Mouse (Mus musculus) thymus, postnatal 14 days (tissue): ENCODE measurements around the gene Efcab12.
"Not testable (repeated sequence)": the region's sequence is repeated elsewhere in the genome, so short reads cannot be mapped to it uniquely, and the experiment has no call there.

Experiments
- DNase-seq: peaks from one replicate; pipeline ENCODE4 v3.0.0; 2021

Gene Efcab12

GRCm38 (mm10) chr6:115838161-115838597 is at the start of gene Efcab12:
Gene Efcab12 (minus strand): TSS chr6:115838412.
- peak; percentile 79 for DNase-seq

DNA sequence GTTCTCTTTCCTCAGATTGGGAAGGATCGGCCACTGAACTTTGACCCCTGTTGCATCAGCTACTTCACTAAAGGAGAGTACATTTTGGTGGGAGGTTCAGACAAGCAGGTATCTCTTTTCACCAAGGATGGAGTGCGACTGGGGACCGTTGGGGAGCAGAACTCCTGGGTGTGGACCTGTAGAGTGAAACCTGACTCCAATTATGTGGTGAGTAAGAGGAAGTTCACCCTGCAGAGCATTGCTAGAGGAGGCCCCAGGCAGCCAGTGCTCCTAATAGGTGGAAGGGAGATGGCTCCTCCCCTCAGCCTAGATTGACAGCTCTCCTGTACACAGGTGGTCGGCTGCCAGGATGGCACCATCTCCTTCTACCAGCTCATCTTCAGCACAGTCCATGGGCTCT is 48.7 kb upstream of the Efcab12 start:
- peak; percentile 66 for DNase-seq

DNA sequence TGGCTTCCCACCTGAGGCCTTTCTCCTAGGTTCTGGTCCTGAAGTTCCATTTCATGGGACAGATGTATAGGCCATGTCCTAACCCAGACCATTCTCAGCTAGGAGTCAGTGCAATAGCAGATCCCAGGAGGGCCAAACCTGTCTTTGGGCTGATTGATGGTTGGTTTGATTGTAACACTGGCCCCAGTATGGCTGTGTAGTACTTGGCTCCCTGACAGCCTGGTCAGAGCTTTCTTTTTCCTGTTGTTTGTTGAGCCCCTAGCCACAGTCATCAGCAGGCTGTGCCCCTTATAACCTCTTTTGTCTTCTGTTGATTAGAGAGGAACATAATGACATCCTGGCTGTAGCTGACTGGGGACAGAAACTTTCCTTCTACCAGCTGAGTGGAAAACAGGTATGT is 45.8 kb upstream of the Efcab12 start:
- no peak for DNase-seq

DNA sequence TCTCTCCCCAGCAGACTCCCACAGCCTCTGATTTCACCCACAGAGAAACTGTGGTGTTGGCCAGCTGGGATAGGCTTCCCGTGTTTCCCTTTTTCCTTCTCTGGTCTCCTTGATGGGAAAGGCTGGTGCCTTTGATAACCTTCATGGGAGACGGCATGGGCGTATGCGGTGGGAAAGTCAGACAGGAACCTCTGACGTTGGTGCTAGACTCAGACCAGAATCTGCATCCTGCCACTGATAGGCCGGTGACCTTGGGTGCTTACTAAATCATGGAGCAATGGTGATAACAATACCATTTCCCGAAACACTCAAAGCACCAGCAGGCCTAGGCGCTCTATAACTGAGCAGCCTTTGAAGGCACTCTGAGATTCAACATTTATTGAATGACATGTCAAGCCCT is 42.5 kb upstream of the Efcab12 start:
- no peak for DNase-seq

DNA sequence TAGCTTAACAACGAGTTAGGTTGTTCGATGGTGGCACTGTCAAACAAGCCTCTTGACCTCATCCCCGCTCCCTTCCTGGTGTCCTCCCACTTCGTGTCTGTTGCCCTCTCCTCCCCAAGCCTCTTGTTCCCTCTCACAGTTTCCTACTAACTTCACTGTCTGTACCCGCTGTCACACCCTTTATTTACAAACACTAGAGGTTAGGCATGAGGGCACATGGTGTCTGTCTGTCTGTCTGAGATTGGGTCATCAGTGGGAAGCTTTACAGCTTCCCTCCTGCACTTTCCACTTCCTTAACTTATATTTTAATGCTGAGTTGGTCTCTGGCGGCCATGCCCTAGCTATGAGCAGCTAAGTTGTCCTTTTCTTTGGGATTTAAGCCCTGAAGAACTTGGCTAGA is 41.5 kb upstream of the Efcab12 start:
- no peak for DNase-seq

GRCm38 (mm10) chr6:115878694-115879093 is 40.5 kb upstream of the Efcab12 start:
- no peak for DNase-seq

GRCm38 (mm10) chr6:115877239-115877638 is 39.0 kb upstream of the Efcab12 start:
- no peak for DNase-seq

- not testable (repeated sequence) for DNase-seq
These were observed 33.1 kb upstream of the Efcab12 start for GRCm38 (mm10) chr6:115871318-115871717.

DNA sequence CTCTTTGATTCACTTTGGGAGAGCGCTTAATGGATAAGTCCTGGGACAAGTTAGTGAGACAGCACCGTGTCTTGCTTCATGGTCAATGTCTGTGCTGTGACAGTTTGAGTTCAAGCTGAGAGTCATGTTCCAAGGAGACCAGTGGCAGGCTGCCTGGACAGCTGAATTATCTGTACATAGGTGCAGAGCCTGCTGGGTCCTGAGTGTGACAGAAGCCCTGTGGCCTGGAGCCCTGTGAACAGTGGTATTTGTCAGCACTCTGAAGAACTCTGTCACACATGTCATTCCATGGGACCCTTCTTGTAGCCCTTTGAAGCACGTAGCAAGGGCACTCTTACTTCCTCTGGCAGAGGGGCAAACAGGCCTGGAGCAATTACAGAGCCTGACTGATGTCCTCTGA is 28.9 kb upstream of the Efcab12 start:
- not testable (repeated sequence) for DNase-seq

- DNase-seq, result no peak
These were observed 27.0 kb upstream of the Efcab12 start for GRCm38 (mm10) chr6:115865246-115865645.

DNA sequence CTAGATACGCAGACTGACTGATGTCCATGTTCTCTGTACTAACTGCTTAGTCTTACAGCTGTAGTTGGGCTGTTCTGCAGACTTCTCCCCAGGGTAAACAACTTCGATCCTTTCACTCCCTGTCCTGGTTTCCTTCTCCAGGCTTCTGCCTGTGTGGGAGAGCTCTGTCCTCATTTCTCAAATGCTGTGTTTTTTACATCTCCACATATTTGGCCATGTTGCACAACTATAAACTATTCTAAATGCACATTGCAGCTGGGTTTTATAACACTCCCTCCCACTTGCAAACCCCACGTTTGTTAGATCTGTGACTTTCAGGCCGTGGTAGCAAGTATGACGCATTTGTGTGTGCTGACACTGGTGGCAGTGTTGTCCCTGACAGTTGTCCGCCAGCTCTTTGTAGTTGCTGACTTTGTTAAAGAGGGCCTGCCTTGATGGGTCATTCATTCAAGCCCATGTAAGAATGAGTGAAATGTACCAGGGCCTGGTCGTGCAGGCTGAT is 25.2 kb upstream of the Efcab12 start:
- no peak for DNase-seq

- DNase-seq, result no peak
These were observed 21.9 kb upstream of the Efcab12 start for GRCm38 (mm10) chr6:115860027-115860556.

GRCm38 (mm10) chr6:115859258-115859657 is 21.0 kb upstream of the Efcab12 start:
- peak; percentile 29 for DNase-seq

DNA sequence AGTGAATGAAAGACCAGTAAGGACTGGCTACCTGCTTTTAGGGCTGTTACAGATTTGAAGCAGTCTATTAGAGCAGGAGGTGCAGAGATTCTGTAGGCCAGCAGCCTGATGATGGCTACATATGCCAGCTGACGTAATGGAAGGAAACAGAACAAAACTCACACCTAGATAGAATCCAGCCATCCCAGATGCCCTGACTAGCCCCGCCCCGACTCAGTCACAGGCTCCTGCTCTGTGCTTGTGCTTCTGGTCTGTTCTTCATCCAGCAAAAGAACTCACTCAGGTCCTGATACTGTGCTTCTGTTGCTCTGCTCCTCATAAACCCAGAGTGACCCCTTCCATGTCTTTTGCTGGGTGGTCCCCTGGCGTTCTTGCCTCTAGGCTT is 18.1 kb upstream of the Efcab12 start:
- DNase-seq, result no peak

DNA sequence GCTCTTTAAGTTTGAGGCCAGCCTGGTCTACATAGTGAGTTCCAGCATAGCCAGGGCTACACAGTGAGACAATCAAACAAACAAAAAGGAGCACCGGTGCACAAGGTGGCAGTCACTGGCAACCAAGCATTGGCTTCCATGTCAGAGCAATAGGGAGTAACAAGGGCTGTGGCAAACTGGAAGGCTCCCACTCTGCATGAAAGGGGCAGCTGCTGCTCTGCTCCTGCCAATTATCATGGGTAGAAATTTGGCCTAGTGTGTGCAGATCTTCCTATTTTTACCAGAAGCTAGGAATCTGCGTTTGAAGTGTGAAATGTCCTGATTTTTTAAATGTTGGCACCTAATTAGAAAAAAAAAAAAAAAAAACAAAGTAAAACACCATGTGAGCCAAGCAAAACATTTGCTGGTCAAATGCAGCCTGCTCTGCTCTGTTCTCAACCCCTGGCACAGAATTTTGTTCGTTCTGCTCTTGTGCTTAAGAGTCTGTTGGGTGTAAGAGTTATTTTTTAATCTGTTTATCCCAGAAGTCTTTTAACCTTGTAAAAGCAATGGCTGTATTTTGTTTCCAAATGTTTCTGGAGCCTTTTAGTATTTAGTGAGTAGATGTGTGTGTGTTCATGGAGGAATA is 17.6 kb upstream of the Efcab12 start:
- no peak for DNase-seq

DNA sequence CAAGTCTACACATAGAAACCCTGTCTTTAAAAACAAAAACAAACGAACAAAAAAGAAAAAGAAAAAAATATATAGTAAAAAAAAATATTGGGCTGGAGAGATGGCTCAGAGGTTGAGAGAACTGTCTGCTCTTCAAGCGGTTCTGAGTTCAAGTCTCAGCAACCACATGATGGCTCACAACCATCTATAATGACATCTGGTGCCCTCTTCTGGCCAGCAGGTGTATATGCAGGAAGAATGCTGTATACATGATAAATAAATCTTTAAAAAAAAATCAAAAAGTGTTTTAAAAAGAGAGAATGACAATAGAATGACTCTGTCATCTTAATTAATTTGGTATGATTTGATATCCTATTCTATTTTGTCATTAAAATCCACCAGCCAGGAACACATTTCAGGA is 16.2 kb upstream of the Efcab12 start:
- peak; percentile 49 for DNase-seq

GRCm38 (mm10) chr6:115853985-115854384 is 15.8 kb upstream of the Efcab12 start:
- no peak for DNase-seq

DNA sequence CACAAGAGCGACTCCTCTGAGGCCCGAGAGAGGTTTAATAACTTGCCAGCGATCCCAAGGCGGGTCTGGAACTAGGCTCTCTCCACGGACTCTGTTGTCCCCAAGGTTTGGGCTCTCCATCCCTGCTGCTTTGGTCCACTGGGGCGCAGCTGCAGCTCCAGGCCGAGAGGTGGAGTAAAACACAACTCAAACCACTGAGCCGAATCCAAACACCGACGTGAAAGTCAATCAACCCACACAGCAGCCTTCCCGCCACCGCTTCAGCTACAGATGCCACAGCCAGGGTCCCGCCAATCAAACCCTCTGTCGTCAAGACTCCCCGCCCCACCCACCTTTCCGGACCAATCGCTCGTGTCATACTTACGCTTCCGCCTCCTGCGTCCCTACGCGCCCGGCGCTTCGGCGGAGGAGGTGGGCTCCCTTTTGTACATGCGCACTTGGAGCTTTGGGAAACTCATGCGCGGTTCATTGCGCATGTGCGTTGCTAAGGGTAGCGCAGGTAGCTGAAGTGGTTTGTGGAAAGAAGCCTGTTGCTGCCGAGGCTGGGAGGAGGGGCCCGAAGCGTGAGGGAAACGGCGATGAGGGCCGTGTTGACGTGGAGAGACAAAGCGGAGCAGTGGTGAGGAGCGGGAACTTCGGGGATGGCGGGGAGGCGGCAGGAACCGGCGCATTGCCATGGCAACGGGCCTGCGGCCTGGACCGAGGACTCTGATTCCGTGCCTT is 15.0 kb upstream of the Efcab12 start, which contains the start of the genes Mbd4 and Ift122:
Gene Mbd4, minus strand, starts transcription at position 281 of the 723 bp plus-strand sequence.
Gene Ift122, plus strand, starts transcription at position 380 of the 723 bp plus-strand sequence.
- DNase-seq, result peak; percentile 99

- peak; percentile 42 for DNase-seq
These were observed 14.4 kb upstream of the Efcab12 start for GRCm38 (mm10) chr6:115852446-115853090.

DNA sequence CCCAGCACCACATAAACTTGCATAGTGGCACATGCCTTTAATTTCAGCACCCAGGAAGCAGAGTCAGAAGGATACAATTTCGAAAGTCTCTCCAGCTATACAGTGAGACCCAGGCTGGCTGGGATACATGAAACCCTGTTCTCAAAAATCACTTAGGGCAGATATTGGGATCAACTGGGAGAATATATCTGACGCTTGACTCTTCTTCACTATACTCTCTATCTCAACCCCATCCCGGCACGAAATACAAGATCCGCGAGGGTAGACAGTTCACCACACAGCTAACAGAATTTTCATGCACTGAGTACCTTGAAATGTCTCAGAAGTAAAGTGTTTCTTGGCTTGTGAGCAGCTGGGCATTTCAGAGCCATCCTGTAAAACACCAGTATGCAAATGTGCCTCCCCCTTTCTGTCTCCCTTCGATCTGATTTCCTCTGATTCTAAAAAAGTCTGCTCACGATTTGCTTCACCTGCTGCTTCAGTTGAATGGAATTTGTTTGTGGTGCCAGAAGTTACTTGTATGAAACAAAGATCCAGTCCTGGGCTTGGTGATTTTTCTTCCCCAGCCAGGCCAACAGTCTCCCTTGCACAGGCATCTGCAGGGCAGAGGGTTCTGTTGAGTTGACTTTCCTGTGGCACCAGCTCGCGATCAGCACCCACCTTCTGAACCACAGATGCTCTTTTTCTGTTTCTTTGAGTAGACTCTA is 10.5 kb upstream of the Efcab12 start:
- DNase-seq, result no peak

DNA sequence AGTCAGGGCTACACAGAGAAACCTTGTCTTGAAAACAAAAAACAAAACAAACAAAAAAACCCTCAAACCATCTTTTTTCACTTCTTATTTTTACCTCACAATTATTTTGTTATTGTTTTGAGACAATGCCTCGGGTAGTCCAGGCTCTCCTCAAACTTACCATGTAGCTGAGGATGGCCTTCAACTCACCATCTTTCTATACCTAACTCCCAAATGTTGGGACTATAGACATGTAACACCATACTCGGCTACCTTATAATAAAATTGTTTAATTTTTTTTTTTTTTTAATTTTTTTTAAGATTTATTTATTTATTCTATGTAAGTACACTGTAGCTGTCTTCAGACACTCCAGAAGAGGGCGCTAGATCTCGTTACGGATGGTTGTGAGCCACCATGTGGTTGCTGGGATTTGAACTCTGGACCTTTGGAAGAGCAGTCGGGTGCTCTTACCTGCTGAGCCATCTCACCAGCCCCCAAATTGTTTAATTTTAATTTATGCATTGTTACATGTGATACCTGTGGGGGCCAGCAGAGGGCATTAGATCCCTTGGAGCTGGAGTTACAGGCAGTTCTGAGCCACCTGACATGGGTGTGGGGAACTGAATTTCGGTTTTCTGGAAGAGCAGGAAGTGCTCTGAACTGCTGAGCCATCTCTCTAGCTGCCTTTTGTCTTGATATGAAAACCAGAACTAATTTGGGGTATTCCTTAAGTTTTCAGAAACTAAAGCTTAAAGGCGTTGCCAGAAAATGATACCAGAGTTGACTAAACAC is 8.6 kb upstream of the Efcab12 start:
- peak; percentile 82 for DNase-seq

- no peak for DNase-seq
These were observed 6.8 kb upstream of the Efcab12 start for GRCm38 (mm10) chr6:115845006-115845405.
